Mouse (Mus musculus) B cell, adult (primary cell): Measurements from ENCODE around the gene Cped1. TPM values are rescaled to one million over a fixed set of nuclear protein-coding genes. Genes with fewer than 3 reads are reported as not detected.

ENCODE experiments used
- total RNA-seq: library from RNA; stranded (reverse); gene quantifications from 4 replicates; pipeline ENCODE4 v1.2.4, GENCODE M21; 2023; ENCODE audit not compliant: inconsistent age

The Cped1 gene
- total RNA-seq = 0.19 to 0.48 TPM in 2 of 4 replicates, not detected in the others

DNA sequence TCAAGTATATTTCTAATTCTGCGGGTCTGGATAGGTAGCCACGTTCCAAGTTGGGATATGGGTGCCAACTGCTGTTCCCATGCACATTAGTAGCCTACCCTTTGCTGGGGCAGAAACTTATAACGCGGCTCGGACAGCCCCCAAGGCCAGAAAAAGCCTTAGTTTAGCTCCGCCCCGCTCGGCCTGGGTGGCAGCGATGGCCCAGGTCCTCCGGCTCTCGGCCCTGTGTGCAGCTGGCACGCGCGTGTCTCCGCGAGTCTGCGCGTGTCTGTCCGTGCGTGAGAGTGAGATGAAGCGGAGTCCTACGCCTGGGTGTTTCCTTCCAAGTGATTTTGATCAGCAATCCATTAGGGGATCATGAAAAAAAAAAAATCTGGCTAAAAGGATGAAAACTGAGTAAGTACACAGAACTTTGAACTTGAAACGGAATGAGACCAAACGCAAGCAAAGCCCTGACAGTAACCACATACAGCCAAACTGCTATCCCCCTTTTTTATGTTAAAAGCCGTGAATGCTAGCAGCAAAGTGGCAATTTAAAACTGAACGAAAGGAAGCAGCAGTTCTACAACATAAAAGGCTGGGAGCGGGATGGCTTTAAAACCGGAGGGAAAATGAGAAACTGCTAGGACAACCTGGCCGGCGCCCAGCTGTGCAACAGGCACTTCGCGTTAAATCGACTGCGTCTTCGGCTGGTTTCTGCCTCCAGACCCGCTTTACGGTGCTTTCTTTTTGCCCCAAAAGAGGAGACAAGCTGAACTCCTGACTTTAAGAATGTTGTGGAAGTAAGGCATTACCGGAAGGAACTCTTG is at the start of gene Cped1:
Cped1 (plus strand) TSS at position 185 of the 809 bp plus-strand sequence.

GRCm38 (mm10) chr6:21949226-21949731 is 36.4 kb upstream of the Cped1 start, which contains the start of gene Ing3:
Gene Ing3, plus strand, starts transcription at chr6:21949571.

DNA sequence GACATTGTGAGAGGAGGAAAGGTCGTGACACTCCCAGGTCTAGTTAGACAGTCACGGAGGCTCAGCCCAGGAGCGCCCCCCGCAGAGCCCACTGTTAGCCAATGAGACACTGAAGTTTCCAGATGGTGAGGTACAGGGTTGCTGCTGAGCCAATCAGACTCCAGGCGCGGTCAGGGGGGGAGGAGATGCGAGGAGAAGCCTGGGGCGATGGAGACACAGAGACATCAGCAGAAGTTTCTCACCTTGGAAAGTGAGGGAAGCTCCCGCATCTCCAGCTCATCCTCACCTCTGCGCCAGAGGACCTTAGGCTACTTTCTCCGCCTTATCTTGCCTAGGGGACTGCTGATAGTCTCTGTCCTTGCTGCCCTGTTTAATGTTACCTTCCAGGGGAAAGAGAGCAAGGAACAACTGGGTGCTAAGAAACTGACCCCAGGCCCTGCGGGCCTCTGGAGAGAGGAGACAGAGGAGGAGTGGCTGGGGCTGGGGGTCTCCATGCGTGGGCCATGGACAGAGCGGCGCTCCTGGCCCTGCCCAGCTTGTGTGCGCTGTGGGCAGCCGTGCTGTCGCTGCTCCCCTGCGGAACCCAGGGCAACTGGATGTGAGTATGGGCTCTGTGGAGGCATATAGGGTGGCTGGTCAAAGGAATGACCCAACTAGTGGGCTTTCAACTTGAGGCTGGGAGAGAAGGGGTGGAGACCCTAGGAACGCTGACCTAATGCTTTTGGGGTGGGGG is 302.5 kb downstream of the Cped1 start, which contains the start of gene Wnt16:
Wnt16 (plus strand) TSS at position 224 of the 733 bp plus-strand sequence.

Other genes with a start within 250 kb of the Cped1 start
- not detected in 4 replicates for gene Tspan12, start 133.4 kb upstream of the Cped1 start, total RNA-seq
- gene Ing3, start 36.3 kb upstream of the Cped1 start, total RNA-seq = 82.3 to 94.8 TPM (median 89.5 TPM) in 4 replicates